Mouse (Mus musculus) ES-E14 (cell line): ENCODE results near the gene Cx3cr1.

Source experiments
- CHD2 ChIP-seq: IDR thresholded peaks from 2 replicates; pipeline ENCODE4 v1.6.1; 2014; ENCODE audit warnings: mild to moderate bottlenecking, low read depth, low read length, inconsistent platforms
- ZNF384 ChIP-seq: IDR thresholded peaks from 2 replicates; pipeline ENCODE4 v1.6.1; 2012; ENCODE audit warnings: low read depth, low read length, inconsistent platforms

GRCm38 (mm10) chr9:120078241-120078640 lies 8.6 kb upstream of the Cx3cr1 start:
- TF ChIP-seq ZNF384 (no peak), CHD2 (no peak)
